In the genomic region with DNA sequence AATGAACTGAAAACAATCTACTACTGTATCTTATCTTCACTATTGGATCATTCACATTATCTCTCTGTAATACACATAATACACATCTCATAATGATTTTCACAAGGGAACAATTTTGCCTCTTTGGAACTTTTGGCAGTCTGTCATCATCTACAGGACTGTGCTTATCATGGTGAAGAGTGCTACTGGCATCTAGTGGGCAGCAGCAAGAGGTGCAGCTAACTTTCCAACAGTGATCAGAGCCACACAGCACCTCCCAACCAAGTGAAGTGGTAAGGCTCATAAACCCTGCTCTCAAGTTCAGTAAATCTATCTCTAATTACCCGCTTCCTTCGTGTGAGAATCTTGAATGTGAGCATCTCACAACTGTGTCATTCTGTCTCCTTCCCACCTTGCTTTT, we compare ENCODE assay signal across 8 mouse cellular contexts. TPM values are rescaled to one million over a fixed set of nuclear protein-coding genes. Genes with fewer than 3 reads are reported as not detected.
DNase-seq lines count a peak whose midpoint lies in the region; ATAC-seq lines count a peak whose summit lies in the region.

No protein-coding gene starts in this region.

- no peak overlapping the region for H3K4me3 ChIP-seq in hindbrain, embryonic 11.5 days (ENCODE audit: low read depth, low read length)
- no peak overlapping the region for H3K4me3 ChIP-seq in hindbrain, embryonic 12.5 days
- no peak overlapping the region for H3K4me3 ChIP-seq in forebrain, embryonic 12.5 days (replicated peaks)
- H3K4me3 ChIP-seq in hindbrain, embryonic 15.5 days: no peak overlapping the region

- H3K36me3 ChIP-seq in hindbrain, embryonic 11.5 days (ENCODE audit: control insufficient read depth, insufficient read depth, low read length): 0 out of 2 replicates have a peak, but pooled peaks cover 3% of the 10 kb centered on the region
- peaks cover 8% of the 10 kb centered on the region; the same call in 1 of the 2 replicates for H3K36me3 ChIP-seq in hindbrain, embryonic 12.5 days
- H3K36me3 ChIP-seq in forebrain, embryonic 12.5 days (replicated peaks): peaks cover 11% of the 10 kb centered on the region
- peaks cover 14% of the 10 kb centered on the region for H3K36me3 ChIP-seq in hindbrain, embryonic 15.5 days

- H3K4me2 ChIP-seq in hindbrain, embryonic 11.5 days (replicated peaks; ENCODE audit: low read depth, low read length): no peak overlapping the region
- H3K4me2 ChIP-seq in hindbrain, embryonic 12.5 days (replicated peaks): no peak overlapping the region
- no peak overlapping the region for H3K4me2 ChIP-seq in forebrain, embryonic 12.5 days
- H3K4me2 ChIP-seq in hindbrain, embryonic 15.5 days: no peak overlapping the region

- no peak overlapping the region for H3K9ac ChIP-seq in hindbrain, embryonic 11.5 days (ENCODE audit: low read depth, low read length)
- H3K9ac ChIP-seq in hindbrain, embryonic 12.5 days: no peak overlapping the region
- no peak overlapping the region for H3K9ac ChIP-seq in forebrain, embryonic 12.5 days
- no peak overlapping the region for H3K9ac ChIP-seq in hindbrain, embryonic 15.5 days

- DNase-seq in hindbrain, embryonic 11.5 days (ENCODE audit: low spot score): peak; percentile 72
- DNase-seq in c-Kit-positive CD71-positive TER-119-negative erythroid progenitor cells, embryonic 14.5 days (ENCODE audit: low read depth): peak; percentile 16
- peak; percentile 57 to 73 for DNase-seq in layer of hippocampus, postnatal 10 days (ENCODE audit: low spot score in 2 of 2)
- DNase-seq in lung, postnatal 10 days: peak; percentile 61
- peak; percentile 75 to 77 for DNase-seq in right cerebral cortex, postnatal 10 days (ENCODE audit: low spot score in 2 of 2)

- H3K27me3 ChIP-seq in hindbrain, embryonic 11.5 days (ENCODE audit: control insufficient read depth, insufficient read depth, low read length): no peaks in the 10 kb centered on the region
- H3K27me3 ChIP-seq in hindbrain, embryonic 12.5 days: no peaks in the 10 kb centered on the region
- no peaks in the 10 kb centered on the region for H3K27me3 ChIP-seq in forebrain, embryonic 12.5 days
- no peaks in the 10 kb centered on the region for H3K27me3 ChIP-seq in hindbrain, embryonic 15.5 days

- 61% methylated on average over 2 of the region's 2 CpGs for WGBS in hindbrain, embryonic 11.5 days
- WGBS in hindbrain, embryonic 12.5 days: 39% methylated on average over 2 of the region's 2 CpGs
- 39% methylated on average over 2 of the region's 2 CpGs for WGBS in forebrain, embryonic 12.5 days
- WGBS in hindbrain, embryonic 15.5 days: 29% methylated on average over 2 of the region's 2 CpGs

- H3K27ac ChIP-seq in hindbrain, embryonic 11.5 days (ENCODE audit: low read depth, low read length): no peak overlapping the region
- no peak overlapping the region for H3K27ac ChIP-seq in hindbrain, embryonic 12.5 days
- H3K27ac ChIP-seq in forebrain, embryonic 12.5 days: no peak overlapping the region
- H3K27ac ChIP-seq in hindbrain, embryonic 15.5 days (replicated peaks): no peak overlapping the region

- H3K4me1 ChIP-seq in hindbrain, embryonic 11.5 days (replicated peaks; ENCODE audit: control insufficient read depth, insufficient read depth, low read length): peaks cover 6% of the 10 kb centered on the region; the same call in 1 of the 2 replicates
- H3K4me1 ChIP-seq in hindbrain, embryonic 12.5 days: peaks cover 17% of the 10 kb centered on the region
- peaks cover 28% of the 10 kb centered on the region for H3K4me1 ChIP-seq in forebrain, embryonic 12.5 days
- peaks cover 8% of the 10 kb centered on the region for H3K4me1 ChIP-seq in hindbrain, embryonic 15.5 days (replicated peaks)

- no peak for ATAC-seq in hindbrain, embryonic 11.5 days (ENCODE audit: low FRiP score)
- ATAC-seq in hindbrain, embryonic 12.5 days (ENCODE audit: low FRiP score): no peak
- ATAC-seq in forebrain, embryonic 12.5 days (ENCODE audit: low FRiP score): 0 out of 2 replicates have a peak, but pooled peaks have one; percentile 61
- peak; percentile 81; the same call in 1 of the 2 replicates for ATAC-seq in hindbrain, embryonic 15.5 days (ENCODE audit: low FRiP score, low read depth)

- H3K9me3 ChIP-seq in hindbrain, embryonic 11.5 days (ENCODE audit: control insufficient read depth, low read length): no peaks in the 10 kb centered on the region
- no peaks in the 10 kb centered on the region for H3K9me3 ChIP-seq in hindbrain, embryonic 12.5 days (replicated peaks)
- no peaks in the 10 kb centered on the region for H3K9me3 ChIP-seq in forebrain, embryonic 12.5 days
- no peaks in the 10 kb centered on the region for H3K9me3 ChIP-seq in hindbrain, embryonic 15.5 days

RNA-seq across cellular contexts. Expression of gene Ate1, which starts 44.2 kb away (rescaled TPM):
- 53.0 and 76.1 TPM in 2 replicates for polyA plus RNA-seq in hindbrain, embryonic 11.5 days (2014; fragmentation: Nextera tagmentation; extraction: Ambion mirVana)
- 59.5 and 71.2 TPM in 2 replicates for polyA plus RNA-seq in hindbrain, embryonic 12.5 days (2016; fragmentation: Nextera tagmentation; extraction: Ambion mirVana)
- 66.9 and 67.2 TPM in 2 replicates for polyA plus RNA-seq in forebrain, embryonic 12.5 days (2016; fragmentation: Nextera tagmentation; extraction: Ambion mirVana)
- polyA plus RNA-seq in hindbrain, embryonic 15.5 days (2015; fragmentation: Nextera tagmentation; extraction: Ambion mirVana): 110 and 114 TPM in 2 replicates
- 10 to 100 TPM; 58.5 to 63.7 TPM for total RNA-seq in layer of hippocampus, postnatal 10 days (2021)

Comparison
In these comparisons a context has a peak if more than half of its experiments do, and no peak if none do; other contexts are left out.
1. ATAC-seq: peak in forebrain, embryonic 12.5 days (single experiment) and hindbrain, embryonic 15.5 days (single experiment); none in hindbrain, embryonic 11.5 days (single experiment) and hindbrain, embryonic 12.5 days (single experiment).
2. DNase-seq: peak in every context shown above with its lines; median percentile 76 in right cerebral cortex, postnatal 10 days; 72 in hindbrain, embryonic 11.5 days; 65 in layer of hippocampus, postnatal 10 days; 61 in lung, postnatal 10 days; 16 in c-Kit-positive CD71-positive TER-119-negative erythroid progenitor cells, embryonic 14.5 days.